Mouse (Mus musculus): ENCODE results near the gene Cfc1.

DNA sequence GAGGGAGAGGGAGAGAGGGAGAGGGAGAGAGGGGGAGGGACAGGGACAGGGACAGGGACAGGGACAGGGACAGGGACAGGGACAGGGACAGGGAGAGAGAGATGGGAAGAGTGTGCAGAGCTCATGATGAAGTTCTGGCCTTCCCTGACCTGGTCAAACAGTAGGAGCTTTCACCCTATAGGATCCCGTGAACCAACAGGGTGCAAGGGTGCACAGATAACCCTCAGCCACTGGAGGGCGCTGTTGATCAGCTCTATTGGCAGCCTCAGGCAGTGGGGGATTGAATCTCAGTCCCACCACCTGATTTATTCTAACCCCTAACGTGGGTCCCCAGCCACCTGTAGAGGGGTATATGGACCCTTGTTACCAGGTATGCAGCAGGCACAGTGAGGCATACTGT, 24.4 kb upstream of the Cfc1 start:
- peak; percentile 89 for TF ChIP-seq CTCF (IDR thresholded peaks at IDR 0.05; ENCODE audit: low read depth, low read length)
- no peak for TF ChIP-seq POLR2AphosphoS5 (IDR thresholded peaks at IDR 0.05; ENCODE audit: insufficient replicate concordance, low read depth, low read length)
- no peak for TF ChIP-seq GATA1 (IDR thresholded peaks at IDR 0.05; ENCODE audit: borderline replicate concordance, low read length)
- TF ChIP-seq GATA2 (IDR thresholded peaks at IDR 0.05; ENCODE audit: borderline replicate concordance, low read depth, low read length), result no peak
- no peak for TF ChIP-seq TAL1 (conservative IDR thresholded peaks at IDR 0.05; ENCODE audit: low read depth, low read length)
